Mouse (Mus musculus) ES-E14 (cell line): ENCODE results near the gene Apoc1.

ENCODE experiments used
- CHD2 ChIP-seq: IDR thresholded peaks from 2 replicates; pipeline ENCODE4 v1.6.1; 2014; ENCODE audit warnings: mild to moderate bottlenecking, low read depth, low read length, inconsistent platforms
- HCFC1 ChIP-seq: IDR thresholded peaks from 2 replicates; pipeline ENCODE4 v1.6.1; 2012; ENCODE audit warnings: low read length, inconsistent platforms, borderline replicate concordance; ENCODE audit not compliant: insufficient read depth
- ZNF384 ChIP-seq: IDR thresholded peaks from 2 replicates; pipeline ENCODE4 v1.6.1; 2012; ENCODE audit warnings: low read depth, low read length, inconsistent platforms

- no peak for TF ChIP-seq ZNF384
- TF ChIP-seq HCFC1 = no peak
- no peak for TF ChIP-seq CHD2
Measured at GRCm38 (mm10) chr7:19667434-19667833, 25.0 kb downstream of the Apoc1 start.
